Comparison of ENCODE assay signal across 8 mouse cellular contexts in the genomic region with DNA sequence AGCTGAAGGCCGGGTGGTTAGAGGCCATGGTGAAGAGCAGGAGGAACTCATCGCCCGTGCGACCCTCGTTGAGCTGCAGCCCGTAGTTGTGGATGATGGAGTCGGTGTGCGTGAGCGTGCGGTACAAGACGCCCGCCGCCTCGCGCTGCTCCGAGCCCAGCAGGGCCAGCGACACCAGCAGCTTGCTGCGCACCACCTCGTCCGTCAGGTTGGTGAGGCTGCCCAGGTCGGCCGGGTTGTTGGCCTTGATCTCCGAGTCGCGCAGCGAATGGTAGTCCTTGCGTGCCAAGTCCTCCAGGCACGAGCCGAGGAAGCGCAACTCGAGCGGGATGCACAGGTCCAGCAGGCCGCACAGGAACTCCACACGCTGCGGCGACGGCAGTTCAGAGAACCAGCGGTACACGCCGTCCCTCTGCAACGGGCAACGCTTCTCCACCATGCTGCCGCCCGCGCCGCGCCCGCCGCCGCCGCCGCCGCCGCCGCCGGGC. TPM values are rescaled to one million over a fixed set of nuclear protein-coding genes. Genes with fewer than 3 reads are reported as not detected.
DNase-seq lines count a peak whose midpoint lies in the region; ATAC-seq and TF ChIP-seq lines count a peak whose summit lies in the region.

No protein-coding gene starts in this region.

- no peak for TF ChIP-seq EP300 in liver, postnatal 0 days (IDR thresholded peaks at IDR 0.05; ENCODE audit: low read depth)

- peak; percentile 48 to 50 for DNase-seq in lung, adult 18-20 months
- no peak for DNase-seq in lung, postnatal 36 days
- DNase-seq in forebrain, embryonic 14.5 days (ENCODE audit: low spot score), result peak; percentile 56
- peak; percentile 45 for DNase-seq in liver, postnatal 0 days
- peak; percentile 67 for DNase-seq in right cerebral cortex, postnatal 25 days
- no peak for DNase-seq in spleen, postnatal 10 days (ENCODE audit: low spot score in 2 of 2)

- no peaks in the 10 kb centered on the region for H3K27me3 ChIP-seq in forebrain, embryonic 14.5 days (replicated peaks; ENCODE audit: control insufficient read depth, insufficient read depth, low read length)
- no peaks in the 10 kb centered on the region for H3K27me3 ChIP-seq in hindbrain, embryonic 16.5 days (replicated peaks; ENCODE audit: control insufficient read depth, insufficient read depth, low read length)
- peaks cover 34% of the 10 kb centered on the region for H3K27me3 ChIP-seq in liver, postnatal 0 days (ENCODE audit: insufficient read depth, low read length)

- ATAC-seq in cerebellum, adult (ENCODE audit: insufficient number of reproducible peaks, low FRiP score, low TSS enrichment), result 0 out of 2 replicates have a peak, but pooled peaks have one; percentile 8
- ATAC-seq in forebrain, embryonic 14.5 days, result no peak
- ATAC-seq in hindbrain, embryonic 16.5 days, result no peak
- ATAC-seq in liver, postnatal 0 days, result no peak

- H3K27ac ChIP-seq in forebrain, embryonic 14.5 days (ENCODE audit: low read depth, low read length), result peak overlapping the region; percentile 99
- H3K27ac ChIP-seq in hindbrain, embryonic 16.5 days (ENCODE audit: low read depth, low read length), result peak overlapping the region; percentile 76
- H3K27ac ChIP-seq in liver, postnatal 0 days (ENCODE audit: low read depth), result peak overlapping the region; percentile 77; the same call in 1 of the 2 replicates

- H3K9me3 ChIP-seq in forebrain, embryonic 14.5 days (replicated peaks; ENCODE audit: control insufficient read depth, low read length), result no peaks in the 10 kb centered on the region
- no peaks in the 10 kb centered on the region for H3K9me3 ChIP-seq in hindbrain, embryonic 16.5 days (ENCODE audit: control insufficient read depth, low read length)
- no peaks in the 10 kb centered on the region for H3K9me3 ChIP-seq in liver, postnatal 0 days (ENCODE audit: low read length)

- WGBS in forebrain, embryonic 14.5 days, result under 1% methylated on average over 43 of the region's 56 CpGs
- 0% methylated on average over 52 of the region's 56 CpGs for WGBS in hindbrain, embryonic 16.5 days
- under 1% methylated on average over 37 of the region's 56 CpGs for WGBS in liver, postnatal 0 days (ENCODE audit: insufficient replicate concordance)

- H3K4me3 ChIP-seq in forebrain, embryonic 14.5 days (ENCODE audit: low read depth, low read length), result peak overlapping the region; percentile 87
- H3K4me3 ChIP-seq in hindbrain, embryonic 16.5 days (ENCODE audit: low read length), result peak overlapping the region; percentile 74
- H3K4me3 ChIP-seq in liver, postnatal 0 days (ENCODE audit: low read depth, low read length), result peak overlapping the region; percentile 56

- peak overlapping the region; percentile 82 for H3K9ac ChIP-seq in forebrain, embryonic 14.5 days (ENCODE audit: low read length)
- H3K9ac ChIP-seq in hindbrain, embryonic 16.5 days (ENCODE audit: low read depth, low read length), result peak overlapping the region; percentile 86
- peak overlapping the region; percentile 69 for H3K9ac ChIP-seq in liver, postnatal 0 days (replicated peaks)

- no peak for TF ChIP-seq CTCF in liver, postnatal 0 days (IDR thresholded peaks at IDR 0.05; ENCODE audit: low read depth)

- peaks cover 10% of the 10 kb centered on the region; the same call in 1 of the 2 replicates for H3K36me3 ChIP-seq in forebrain, embryonic 14.5 days (ENCODE audit: control insufficient read depth, insufficient read depth, low read length)
- H3K36me3 ChIP-seq in hindbrain, embryonic 16.5 days (ENCODE audit: control insufficient read depth, insufficient read depth, low read length), result 0 out of 2 replicates have a peak, but pooled peaks cover 2% of the 10 kb centered on the region
- no peaks in the 10 kb centered on the region for H3K36me3 ChIP-seq in liver, postnatal 0 days (replicated peaks; ENCODE audit: insufficient read depth, low read length)

- H3K4me2 ChIP-seq in forebrain, embryonic 14.5 days (ENCODE audit: low read length), result peak overlapping the region; percentile 88
- H3K4me2 ChIP-seq in hindbrain, embryonic 16.5 days (ENCODE audit: low read length), result peak overlapping the region; percentile 98
- H3K4me2 ChIP-seq in liver, postnatal 0 days (ENCODE audit: low read depth, low read length), result peak overlapping the region; percentile 79

- H3K4me1 ChIP-seq in forebrain, embryonic 14.5 days (ENCODE audit: control insufficient read depth, insufficient read depth, low read length), result peaks cover 45% of the 10 kb centered on the region
- H3K4me1 ChIP-seq in hindbrain, embryonic 16.5 days (ENCODE audit: control insufficient read depth, insufficient read depth, low read depth, low read length), result peaks cover 52% of the 10 kb centered on the region
- peaks cover 32% of the 10 kb centered on the region for H3K4me1 ChIP-seq in liver, postnatal 0 days (ENCODE audit: insufficient read depth)

RNA-seq across cellular contexts. Expression of a gene that starts 0.8 kb away (rescaled TPM):
- polyA plus RNA-seq in forebrain, embryonic 14.5 days (2014; fragmentation: Nextera tagmentation; extraction: Ambion mirVana), result 40.9 and 44.9 TPM in 2 replicates
- 19.3 and 20.9 TPM in 2 replicates for polyA plus RNA-seq in hindbrain, embryonic 16.5 days (2015; fragmentation: Nextera tagmentation; extraction: Ambion mirVana)
- polyA plus RNA-seq in liver, postnatal 0 days (2015; fragmentation: Nextera tagmentation; extraction: Ambion mirVana), result 1.9 and 2.3 TPM in 2 replicates

Comparison
In these comparisons a context has a peak if more than half of its experiments do, and no peak if none do; other contexts are left out.
1. DNase-seq: peak in lung, adult 18-20 months (2 of 2), forebrain, embryonic 14.5 days (single experiment), liver, postnatal 0 days (single experiment) and right cerebral cortex, postnatal 25 days (single experiment); none in lung, postnatal 36 days (single experiment) and spleen, postnatal 10 days (0 of 2).
2. Peak in every context shown above with its lines, with median percentiles within 50 percentile points of each other: H3K27ac ChIP-seq, H3K4me2 ChIP-seq, H3K4me3 ChIP-seq and H3K9ac ChIP-seq.